Mouse (Mus musculus): ENCODE measurements around the gene Gm10220.
"Not testable (repeated sequence)": the region's sequence is repeated elsewhere in the genome, so short reads cannot be mapped to it uniquely, and the experiment has no call there.

Gm10220 gene

DNA sequence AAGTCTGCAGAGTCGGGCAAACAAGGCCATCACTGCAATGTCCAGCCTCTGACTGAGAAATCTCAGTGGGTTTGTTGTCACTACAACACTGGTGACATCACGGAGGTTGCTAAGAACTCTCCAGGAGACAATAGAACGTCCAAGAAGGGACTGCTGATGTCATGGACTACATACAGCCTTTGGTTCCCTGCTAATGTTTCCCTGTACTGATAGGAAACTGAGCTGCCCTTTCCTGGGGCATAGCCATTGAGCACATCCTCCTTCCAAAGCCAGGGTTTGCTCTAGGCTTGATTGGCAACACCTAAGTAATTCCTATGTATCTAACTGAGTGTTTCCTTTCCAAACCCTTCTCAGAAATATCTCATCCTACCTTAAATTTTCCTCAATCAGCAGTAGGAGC is at the start of gene Gm10220:
Gm10220 (minus strand) TSS at position 101 of the 400 bp plus-strand sequence.
- not testable (repeated sequence) for DNase-seq (ENCODE audit: low spot score in 2 of 2)

DNA sequence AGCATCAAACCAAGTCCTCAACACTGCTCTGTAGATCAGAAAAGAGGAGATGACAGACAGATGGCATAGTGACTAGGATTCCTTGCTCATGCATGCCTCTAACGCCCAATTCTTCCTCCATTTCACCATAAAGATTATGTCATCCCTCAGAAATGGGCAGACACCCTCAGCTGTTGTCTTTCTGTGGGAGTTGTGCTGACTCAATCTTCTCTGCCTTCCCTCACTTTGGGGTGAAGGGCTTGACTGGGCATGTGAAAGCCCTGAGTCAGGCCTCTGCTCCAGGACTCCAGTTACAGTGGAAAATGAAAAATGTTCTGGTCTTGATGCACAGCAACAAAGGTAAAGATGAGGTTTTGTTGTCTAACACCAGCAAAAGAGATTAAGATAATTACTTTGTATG is 48.6 kb upstream of the Gm10220 start:
- no peak for DNase-seq (ENCODE audit: low spot score in 2 of 2)

GRCm38 (mm10) chr5:26165791-26166165 is 44.6 kb upstream of the Gm10220 start:
- no peak for DNase-seq (ENCODE audit: low spot score in 2 of 2)

- peak; percentile 30 to 31 for DNase-seq (ENCODE audit: low spot score in 2 of 2)
Measured at GRCm38 (mm10) chr5:26165036-26165790, 44.0 kb upstream of the Gm10220 start.

GRCm38 (mm10) chr5:26157396-26158170 is 36.4 kb upstream of the Gm10220 start:
- no peak for DNase-seq (ENCODE audit: low spot score in 2 of 2)

- no peak for DNase-seq (ENCODE audit: low spot score in 2 of 2)
Measured at GRCm38 (mm10) chr5:26142891-26143290, 21.7 kb upstream of the Gm10220 start.

DNA sequence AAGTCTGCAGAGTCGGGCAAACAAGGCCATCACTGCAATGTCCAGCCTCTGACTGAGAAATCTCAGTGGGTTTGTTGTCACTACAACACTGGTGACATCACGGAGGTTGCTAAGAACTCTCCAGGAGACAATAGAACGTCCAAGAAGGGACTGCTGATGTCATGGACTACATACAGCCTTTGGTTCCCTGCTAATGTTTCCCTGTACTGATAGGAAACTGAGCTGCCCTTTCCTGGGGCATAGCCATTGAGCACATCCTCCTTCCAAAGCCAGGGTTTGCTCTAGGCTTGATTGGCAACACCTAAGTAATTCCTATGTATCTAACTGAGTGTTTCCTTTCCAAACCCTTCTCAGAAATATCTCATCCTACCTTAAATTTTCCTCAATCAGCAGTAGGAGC is 16.0 kb downstream of the Gm10220 start, which contains the start of gene 5031410I06Rik:
5031410I06Rik (minus strand) TSS at position 101 of the 400 bp plus-strand sequence.
- not testable (repeated sequence) for DNase-seq (ENCODE audit: low spot score in 2 of 2)

GRCm38 (mm10) chr5:26089191-26089590 is 32.0 kb downstream of the Gm10220 start, which contains the start of gene Gm10471:
Gene Gm10471, minus strand, starts transcription at chr5:26089291.
- not testable (repeated sequence) for DNase-seq (ENCODE audit: low spot score in 2 of 2)

- DNase-seq (ENCODE audit: low spot score in 2 of 2), result not testable (repeated sequence)
Measured at GRCm38 (mm10) chr5:26079023-26079422, 42.2 kb downstream of the Gm10220 start.

DNA sequence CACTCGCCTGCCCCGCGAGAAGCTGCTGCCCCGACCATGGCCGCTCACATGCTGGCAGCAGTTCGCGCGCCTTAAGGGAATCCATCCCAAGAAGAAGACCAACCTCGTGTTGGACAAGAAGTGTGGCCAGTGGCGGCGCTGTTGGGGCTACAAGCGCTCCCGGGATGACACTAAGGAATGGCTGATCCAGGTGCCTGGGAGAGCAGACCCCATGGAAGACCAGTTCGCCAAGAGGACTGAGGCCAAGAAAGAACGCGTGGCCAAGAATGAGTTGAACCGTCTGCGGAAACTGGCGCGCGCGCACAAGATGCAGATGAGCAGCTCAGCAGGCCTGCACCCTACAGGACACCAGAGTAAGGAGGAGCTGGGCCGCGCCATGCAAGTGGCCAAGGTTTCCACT is 50.5 kb downstream of the Gm10220 start:
- DNase-seq (ENCODE audit: low spot score in 2 of 2), result no peak
